Mouse (Mus musculus): Measurements from ENCODE around the gene Donson. TPM values are rescaled to one million over a fixed set of nuclear protein-coding genes. Genes with fewer than 3 reads are reported as not detected.
A peak's percentile ranks its signal among the peaks of the same experiment; 100 is the strongest.

Gene Donson
- polyA plus RNA-seq, 1 experiment = 45.8 TPM

GRCm38 (mm10) chr16:91639636-91640035, 48.9 kb downstream of the Donson start:
- Histone ChIP-seq H3K4me1 (ENCODE audit: control insufficient read depth, insufficient read depth, low read length) (no peaks in the 10 kb centered on the region; the same call in 1 of the 2 replicates), H3K4me3 (ENCODE audit: control insufficient read depth, low read depth, low read length) (no peak overlapping the region), H3K27me3 (ENCODE audit: control insufficient read depth, insufficient read depth, low read length) (no peaks in the 10 kb centered on the region), H3K27ac (ENCODE audit: control insufficient read depth, insufficient read depth, low read depth, low read length) (peak overlapping the region; percentile 40; the same call in 1 of the 2 replicates), H3K36me3 (ENCODE audit: control insufficient read depth, insufficient read depth, low read length) (peaks cover 6% of the 10 kb centered on the region)
- TF ChIP-seq CTCF (IDR thresholded peaks at IDR 0.05; ENCODE audit: control insufficient read depth, insufficient read depth, insufficient replicate concordance, low read depth, low read length) (no peak), POLR2A (IDR thresholded peaks at IDR 0.05; ENCODE audit: control insufficient read depth, low read depth, low read length) (no peak)

GRCm38 (mm10) chr16:91639161-91639560, 49.4 kb downstream of the Donson start:
- no peak; the same call in 1 of the 2 replicates for TF ChIP-seq POLR2A (IDR thresholded peaks at IDR 0.05; ENCODE audit: control insufficient read depth, low read depth, low read length)
- TF ChIP-seq CTCF (IDR thresholded peaks at IDR 0.05; ENCODE audit: control insufficient read depth, insufficient read depth, insufficient replicate concordance, low read depth, low read length) = no peak
- Histone ChIP-seq H3K27ac (ENCODE audit: control insufficient read depth, insufficient read depth, low read depth, low read length) (no peak overlapping the region), H3K4me1 (ENCODE audit: control insufficient read depth, insufficient read depth, low read length) (no peaks in the 10 kb centered on the region; the same call in 1 of the 2 replicates), H3K27me3 (ENCODE audit: control insufficient read depth, insufficient read depth, low read length) (no peaks in the 10 kb centered on the region), H3K4me3 (ENCODE audit: control insufficient read depth, low read depth, low read length) (no peak overlapping the region), H3K36me3 (ENCODE audit: control insufficient read depth, insufficient read depth, low read length) (peaks cover 6% of the 10 kb centered on the region)

GRCm38 (mm10) chr16:91633641-91634040, 54.9 kb downstream of the Donson start:
- Histone ChIP-seq H3K36me3 (ENCODE audit: control insufficient read depth, insufficient read depth, low read length) (peaks cover 9% of the 10 kb centered on the region), H3K4me3 (ENCODE audit: control insufficient read depth, low read depth, low read length) (no peak overlapping the region), H3K27ac (ENCODE audit: control insufficient read depth, insufficient read depth, low read depth, low read length) (no peak overlapping the region), H3K4me1 (ENCODE audit: control insufficient read depth, insufficient read depth, low read length) (no peaks in the 10 kb centered on the region), H3K27me3 (ENCODE audit: control insufficient read depth, insufficient read depth, low read length) (no peaks in the 10 kb centered on the region)
- TF ChIP-seq CTCF (IDR thresholded peaks at IDR 0.05; ENCODE audit: control insufficient read depth, insufficient read depth, insufficient replicate concordance, low read depth, low read length) = no peak
- TF ChIP-seq POLR2A (IDR thresholded peaks at IDR 0.05; ENCODE audit: control insufficient read depth, low read depth, low read length) = no peak

GRCm38 (mm10) chr16:91632940-91633339, 55.6 kb downstream of the Donson start:
- TF ChIP-seq POLR2A (IDR thresholded peaks at IDR 0.05; ENCODE audit: control insufficient read depth, low read depth, low read length) (no peak), CTCF (IDR thresholded peaks at IDR 0.05; ENCODE audit: control insufficient read depth, insufficient read depth, insufficient replicate concordance, low read depth, low read length) (no peak)
- Histone ChIP-seq H3K36me3 (ENCODE audit: control insufficient read depth, insufficient read depth, low read length) (peaks cover 9% of the 10 kb centered on the region), H3K27ac (ENCODE audit: control insufficient read depth, insufficient read depth, low read depth, low read length) (no peak overlapping the region), H3K4me3 (ENCODE audit: control insufficient read depth, low read depth, low read length) (no peak overlapping the region), H3K4me1 (ENCODE audit: control insufficient read depth, insufficient read depth, low read length) (no peaks in the 10 kb centered on the region), H3K27me3 (ENCODE audit: control insufficient read depth, insufficient read depth, low read length) (no peaks in the 10 kb centered on the region)

GRCm38 (mm10) chr16:91632439-91632838, 56.1 kb downstream of the Donson start:
- Histone ChIP-seq H3K27me3 (ENCODE audit: control insufficient read depth, insufficient read depth, low read length) (no peaks in the 10 kb centered on the region), H3K4me3 (ENCODE audit: control insufficient read depth, low read depth, low read length) (no peak overlapping the region), H3K36me3 (ENCODE audit: control insufficient read depth, insufficient read depth, low read length) (peaks cover 9% of the 10 kb centered on the region), H3K27ac (ENCODE audit: control insufficient read depth, insufficient read depth, low read depth, low read length) (no peak overlapping the region), H3K4me1 (ENCODE audit: control insufficient read depth, insufficient read depth, low read length) (no peaks in the 10 kb centered on the region)
- TF ChIP-seq CTCF (IDR thresholded peaks at IDR 0.05; ENCODE audit: control insufficient read depth, insufficient read depth, insufficient replicate concordance, low read depth, low read length) (no peak), POLR2A (IDR thresholded peaks at IDR 0.05; ENCODE audit: control insufficient read depth, low read depth, low read length) (no peak)

- peak overlapping the region; percentile 37; the same call in 1 of the 2 replicates for H3K27ac ChIP-seq (ENCODE audit: control insufficient read depth, insufficient read depth, low read depth, low read length)
- H3K36me3 ChIP-seq (ENCODE audit: control insufficient read depth, insufficient read depth, low read length) = peaks cover 5% of the 10 kb centered on the region; the same call in 1 of the 2 replicates
- H3K4me3 ChIP-seq (ENCODE audit: control insufficient read depth, low read depth, low read length) = no peak overlapping the region
- H3K4me1 ChIP-seq (ENCODE audit: control insufficient read depth, insufficient read depth, low read length) = no peaks in the 10 kb centered on the region
- TF ChIP-seq CTCF (IDR thresholded peaks at IDR 0.05; ENCODE audit: control insufficient read depth, insufficient read depth, insufficient replicate concordance, low read depth, low read length) (no peak), POLR2A (IDR thresholded peaks at IDR 0.05; ENCODE audit: control insufficient read depth, low read depth, low read length) (no peak)
- no peaks in the 10 kb centered on the region for H3K27me3 ChIP-seq (ENCODE audit: control insufficient read depth, insufficient read depth, low read length)
Measured at GRCm38 (mm10) chr16:91630584-91630983, 58.0 kb downstream of the Donson start.

GRCm38 (mm10) chr16:91629749-91630148, 58.8 kb downstream of the Donson start:
- Histone ChIP-seq H3K36me3 (ENCODE audit: control insufficient read depth, insufficient read depth, low read length) (peaks cover 4% of the 10 kb centered on the region; the same call in 1 of the 2 replicates), H3K27ac (ENCODE audit: control insufficient read depth, insufficient read depth, low read depth, low read length) (no peak overlapping the region; the same call in 1 of the 2 replicates), H3K27me3 (ENCODE audit: control insufficient read depth, insufficient read depth, low read length) (no peaks in the 10 kb centered on the region), H3K4me1 (ENCODE audit: control insufficient read depth, insufficient read depth, low read length) (no peaks in the 10 kb centered on the region), H3K4me3 (ENCODE audit: control insufficient read depth, low read depth, low read length) (no peak overlapping the region)
- TF ChIP-seq POLR2A (IDR thresholded peaks at IDR 0.05; ENCODE audit: control insufficient read depth, low read depth, low read length) = no peak
- no peak for TF ChIP-seq CTCF (IDR thresholded peaks at IDR 0.05; ENCODE audit: control insufficient read depth, insufficient read depth, insufficient replicate concordance, low read depth, low read length)

Data from testis, adult 2 months (tissue).